Mouse (Mus musculus) c-Kit-negative CD71-positive TER-119-positive erythroid progenitor cells, embryonic 14.5 days (primary cell): ENCODE measurements around the gene Epha4.

Source experiments
- DNase-seq: peaks from one replicate; pipeline ENCODE4 v3.0.0-alpha.2; 2013; ENCODE audit warnings: low read depth, low spot score

The Epha4 gene

DNA sequence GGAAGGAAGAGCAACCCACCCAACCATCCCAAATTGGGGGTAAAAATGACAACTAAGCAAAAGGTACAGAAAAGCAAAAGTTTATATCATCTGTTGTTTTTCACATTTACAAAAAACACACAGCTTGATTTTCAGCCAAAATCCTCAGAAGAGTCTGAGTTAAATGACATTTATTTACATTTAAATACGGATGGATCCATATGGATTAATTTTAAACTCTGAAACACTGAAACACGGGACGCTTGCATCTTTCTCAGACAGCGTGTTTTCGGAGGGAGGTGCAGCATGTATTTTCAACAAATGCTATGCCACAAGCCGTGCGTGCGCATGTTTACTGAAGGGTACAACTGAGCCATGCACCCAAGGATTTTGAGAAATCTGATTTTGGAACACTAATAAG, 105.4 kb downstream of the Epha4 start:
- no peak for DNase-seq

DNA sequence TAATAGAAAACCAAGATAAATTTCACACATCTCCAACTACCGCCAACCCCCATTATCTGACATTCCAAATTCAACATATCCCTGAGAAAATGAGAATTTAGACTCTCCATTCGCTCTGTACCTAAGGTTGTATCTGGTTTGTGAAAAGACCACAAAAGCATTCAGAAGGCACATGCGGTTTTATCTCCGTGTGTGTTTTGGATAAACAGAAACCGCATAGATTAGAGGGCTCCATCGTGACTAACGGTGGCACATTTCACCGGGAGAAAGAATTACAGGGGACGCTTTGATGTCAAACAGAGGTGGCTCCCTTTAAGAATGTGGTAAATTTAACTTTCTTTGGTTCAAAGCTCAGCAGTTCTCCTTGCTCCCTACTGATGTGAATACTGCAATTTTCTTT, 107.5 kb downstream of the Epha4 start:
- DNase-seq = no peak

DNA sequence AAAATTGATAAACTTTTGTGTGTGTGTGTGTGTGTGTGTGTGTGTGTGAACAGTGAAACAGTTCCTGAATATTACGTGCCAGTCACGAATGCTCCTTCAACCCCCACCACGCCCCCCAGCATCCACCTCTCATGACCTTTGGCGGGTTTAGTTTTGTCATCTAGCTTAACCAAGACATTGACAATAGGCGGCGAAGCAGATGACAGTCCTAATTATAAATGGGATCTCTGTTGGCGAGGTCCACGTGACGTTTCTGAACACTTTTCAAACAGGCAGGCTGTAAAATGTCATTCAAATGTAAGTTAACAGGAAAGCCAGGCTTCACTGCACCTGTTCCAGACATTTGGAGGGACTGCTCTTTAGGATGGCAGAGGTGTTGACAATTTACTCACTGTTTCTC, 108.3 kb downstream of the Epha4 start:
- no peak for DNase-seq

DNA sequence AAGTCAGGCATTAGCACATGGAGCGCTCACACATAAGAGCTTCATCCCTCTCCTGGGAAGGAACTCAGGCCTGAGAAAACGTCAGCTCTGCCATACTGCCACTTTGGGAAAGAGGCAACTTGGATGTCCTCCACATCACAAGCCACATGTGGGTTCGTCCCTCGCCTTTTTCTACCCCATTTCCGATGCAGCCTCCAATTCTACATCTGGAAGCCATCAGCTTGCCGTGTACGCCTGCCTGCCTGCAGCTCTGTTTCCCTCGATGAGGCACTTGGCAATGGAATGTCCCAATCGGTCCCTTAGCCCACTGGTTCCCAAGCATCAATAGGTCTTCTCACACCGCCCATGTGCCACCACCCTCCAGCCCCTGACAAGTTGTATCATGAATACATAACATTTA, 110.4 kb downstream of the Epha4 start:
- no peak for DNase-seq

DNA sequence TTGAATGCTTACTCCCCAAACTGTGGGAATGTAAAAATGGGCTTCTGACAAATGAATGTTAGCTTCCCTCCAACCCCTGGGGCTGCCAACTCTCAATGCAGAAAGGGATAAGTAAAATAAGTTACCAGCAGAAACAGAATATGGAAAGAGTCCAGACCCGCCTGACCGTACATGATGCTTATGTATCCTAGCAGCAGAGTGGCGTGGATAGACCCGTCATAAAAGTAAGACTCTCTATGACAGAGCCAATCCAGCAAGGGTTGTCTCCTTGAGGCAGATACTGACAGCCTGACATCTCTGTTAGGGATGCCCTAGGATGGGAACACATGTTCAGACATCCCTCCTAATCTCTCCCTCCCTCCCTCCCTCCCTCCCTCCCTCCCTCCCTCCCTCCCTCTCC, 111.9 kb downstream of the Epha4 start:
- DNase-seq = no peak

DNA sequence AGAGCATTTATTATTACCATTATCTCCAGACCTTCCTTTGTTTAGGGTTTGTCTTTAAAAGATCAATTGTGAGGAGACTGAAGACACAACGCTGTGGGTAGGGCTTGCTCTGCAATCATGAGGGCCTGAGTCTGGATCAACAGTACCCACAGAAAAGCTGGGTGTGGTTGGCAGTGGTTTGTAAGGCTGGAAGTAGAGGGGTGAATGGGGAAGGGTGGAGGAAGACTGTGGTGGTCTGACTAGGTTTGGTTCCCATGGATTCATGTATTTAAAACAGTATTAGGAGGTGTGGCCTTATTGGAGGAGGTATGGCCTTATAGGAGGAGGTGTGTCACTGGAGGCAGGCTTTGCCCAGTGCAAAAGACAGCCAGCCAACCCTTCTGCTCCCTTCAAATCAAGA, 113.4 kb downstream of the Epha4 start:
- no peak for DNase-seq

DNA sequence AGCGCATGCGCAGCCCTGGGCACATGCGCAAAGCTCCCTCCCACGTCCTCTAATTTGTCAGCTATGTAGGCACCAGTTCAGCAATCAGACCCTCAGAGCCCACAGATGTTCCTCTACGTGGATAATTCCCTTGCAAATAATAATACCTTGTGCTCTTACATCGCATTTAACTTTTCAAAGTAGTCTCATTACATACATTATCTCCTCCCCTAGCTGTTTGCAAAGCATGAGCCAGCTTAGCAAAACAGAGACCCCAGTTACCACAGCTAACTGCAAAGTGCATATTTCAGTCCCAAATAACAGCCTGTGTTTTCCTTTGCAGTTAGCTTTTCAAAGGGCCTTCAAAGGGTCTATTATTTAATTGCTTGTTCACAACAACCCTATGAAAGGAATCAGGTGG, 123.3 kb downstream of the Epha4 start:
- DNase-seq = no peak

DNA sequence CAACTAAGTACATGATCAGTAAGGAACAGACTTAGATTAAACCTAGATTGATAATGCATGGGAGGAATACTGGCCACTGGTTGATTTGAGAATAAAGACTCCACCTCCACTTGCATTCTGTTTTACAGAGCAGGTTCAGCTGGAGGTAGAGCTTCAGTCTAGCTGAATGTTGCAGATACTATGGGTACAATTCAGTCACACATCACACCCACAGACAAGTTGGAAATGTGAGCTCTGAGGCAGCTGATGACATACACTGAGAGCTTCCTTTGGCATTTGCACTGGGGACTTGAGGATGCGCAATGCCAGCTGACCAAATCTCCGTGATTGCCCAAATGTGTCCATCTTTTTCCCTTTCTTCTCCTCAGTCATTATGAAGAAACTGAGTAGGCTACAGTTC, 125.8 kb downstream of the Epha4 start:
- no peak for DNase-seq

DNA sequence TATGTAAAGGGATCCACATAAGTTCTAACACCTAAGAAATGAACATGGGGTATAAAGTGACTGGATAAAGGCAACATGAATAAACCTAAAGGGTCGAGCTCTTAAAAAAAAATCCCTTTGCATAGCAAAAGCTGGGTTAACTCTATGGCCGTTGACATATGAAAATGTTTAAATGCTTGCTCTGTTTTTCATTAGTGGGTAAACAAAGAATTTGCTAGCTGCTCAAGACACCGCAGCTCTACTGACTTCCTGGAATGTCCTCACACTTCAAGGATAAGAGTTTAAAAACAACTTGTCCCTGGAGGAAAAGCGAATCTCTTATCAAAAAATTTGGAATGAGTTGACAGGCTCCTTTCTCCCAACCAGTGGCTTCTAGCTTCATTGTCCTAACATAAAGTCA, 126.3 kb downstream of the Epha4 start:
- no peak for DNase-seq

DNA sequence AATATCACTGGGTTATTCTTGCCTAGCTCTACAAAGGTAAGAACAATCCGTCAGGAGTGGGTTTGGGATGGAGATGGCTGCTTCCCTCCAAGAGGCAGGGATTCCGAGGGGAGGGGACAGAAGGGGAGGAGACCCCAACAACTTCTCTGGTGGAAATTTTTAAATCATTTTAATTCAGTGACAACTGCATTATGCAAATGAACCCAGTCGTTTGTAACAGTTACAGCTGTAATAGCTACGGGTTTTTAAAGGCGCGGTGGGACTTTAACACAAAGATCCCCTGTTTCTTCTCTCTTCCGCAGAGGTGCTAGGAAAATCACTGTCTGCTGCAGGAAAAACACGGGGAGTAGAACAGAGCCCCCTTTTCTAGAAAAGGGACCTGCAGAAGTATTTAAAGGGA, 129.3 kb downstream of the Epha4 start:
- DNase-seq = no peak

DNA sequence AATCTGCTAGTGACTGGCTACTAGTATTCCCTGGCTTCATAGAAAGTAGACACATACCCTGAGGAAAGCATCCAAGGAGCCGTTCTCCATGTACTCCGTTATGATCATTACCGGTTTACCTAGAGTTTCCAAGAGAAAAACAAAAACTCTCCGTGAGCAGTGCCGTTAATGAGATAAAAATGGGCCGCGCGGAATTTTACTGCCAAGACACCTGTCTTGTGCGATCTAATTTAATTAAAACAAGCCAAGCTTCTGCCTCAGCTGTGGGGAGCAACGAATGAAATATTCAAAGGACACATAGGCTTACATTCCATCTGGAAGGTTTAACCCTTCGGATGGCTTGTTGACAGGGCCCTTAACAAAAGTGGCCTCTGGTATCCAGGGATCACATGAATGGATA, 131.4 kb downstream of the Epha4 start:
- no peak for DNase-seq

DNA sequence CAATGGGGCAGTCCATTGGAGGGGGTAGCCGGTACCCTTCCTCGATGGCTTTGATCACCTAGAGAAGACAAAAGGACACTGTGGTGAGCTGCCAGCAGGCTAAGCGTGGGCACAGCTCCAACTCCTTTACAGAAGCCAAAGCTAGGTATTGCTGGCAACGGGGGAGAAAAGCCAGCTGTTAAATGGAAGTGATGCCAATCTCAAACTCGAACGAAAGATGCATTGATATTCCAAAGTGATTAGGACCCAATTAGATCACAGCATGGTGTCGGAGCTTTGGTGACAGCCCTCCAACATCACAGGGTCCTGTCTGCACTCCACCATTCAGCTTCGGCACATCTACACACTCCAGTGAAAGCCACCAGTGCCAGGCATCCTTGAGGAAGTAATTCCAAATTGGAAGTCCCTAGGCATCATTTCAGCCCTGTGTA, 137.3 kb downstream of the Epha4 start:
- no peak for DNase-seq

DNA sequence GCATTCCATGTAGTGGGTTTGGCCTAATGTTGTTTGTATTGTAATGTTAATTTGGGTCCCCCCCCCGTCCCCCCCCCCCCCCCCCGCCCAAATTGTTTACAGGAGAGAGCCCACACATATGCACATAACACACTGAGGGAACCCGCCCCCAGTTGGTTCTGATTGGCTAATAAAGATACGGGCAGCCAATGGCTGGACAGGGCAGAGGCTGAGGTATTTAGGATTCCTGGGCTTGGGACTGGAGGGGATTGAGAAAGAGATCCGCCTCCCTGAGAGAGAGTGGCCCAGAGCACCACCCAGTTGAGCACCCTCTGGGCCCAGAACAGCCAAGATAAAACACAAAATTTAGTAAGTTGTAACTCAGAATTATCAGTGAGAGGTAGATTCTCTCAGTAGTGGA, 140.8 kb downstream of the Epha4 start:
- DNase-seq = no peak

DNA sequence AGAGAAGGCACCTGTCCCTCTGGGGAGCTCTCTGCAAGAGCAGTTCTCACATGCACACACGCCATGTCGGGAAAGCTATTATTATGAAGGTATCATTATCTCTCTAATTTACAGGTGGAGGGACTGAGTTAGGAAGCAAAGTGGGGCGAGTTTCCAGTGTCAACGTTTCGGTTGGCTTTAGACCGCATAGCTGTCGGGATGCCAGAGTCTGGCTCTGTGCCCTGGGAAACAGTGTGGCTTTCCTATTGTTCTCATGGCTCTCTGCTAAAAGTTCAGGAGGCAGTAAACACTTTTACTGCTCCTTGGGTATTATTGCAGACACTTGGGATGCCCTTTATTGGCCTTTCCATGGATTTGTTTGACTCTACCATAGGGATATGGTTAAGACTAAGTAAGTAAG, 144.0 kb downstream of the Epha4 start:
- no peak for DNase-seq

DNA sequence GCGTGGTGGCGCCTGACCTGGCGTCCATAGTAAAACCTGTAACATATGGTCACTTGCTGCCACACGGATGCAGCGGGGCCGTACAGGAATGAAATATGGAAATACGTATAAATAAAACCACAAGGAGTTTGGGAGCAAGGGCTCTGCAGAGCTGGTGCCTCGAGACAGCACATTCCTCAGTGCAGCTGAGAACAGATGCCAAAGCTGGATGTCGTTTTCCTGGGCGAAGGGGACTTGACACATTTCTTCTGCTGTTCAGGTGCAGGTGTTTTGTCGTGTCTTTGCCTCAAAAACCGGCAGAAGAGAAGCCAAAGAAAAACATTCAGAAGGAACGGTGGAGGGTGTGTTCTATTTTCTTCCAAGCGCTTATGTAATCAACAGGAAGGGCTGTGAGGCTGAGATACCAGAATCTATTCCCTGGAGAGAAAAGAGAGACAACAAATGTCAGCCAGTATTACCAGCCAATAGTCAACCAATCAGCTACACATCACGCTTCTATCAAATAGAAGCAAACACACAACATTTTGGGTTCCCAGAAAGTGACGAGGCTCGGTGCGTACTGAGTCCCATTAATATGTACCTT, 145.5 kb downstream of the Epha4 start:
- DNase-seq = no peak

DNA sequence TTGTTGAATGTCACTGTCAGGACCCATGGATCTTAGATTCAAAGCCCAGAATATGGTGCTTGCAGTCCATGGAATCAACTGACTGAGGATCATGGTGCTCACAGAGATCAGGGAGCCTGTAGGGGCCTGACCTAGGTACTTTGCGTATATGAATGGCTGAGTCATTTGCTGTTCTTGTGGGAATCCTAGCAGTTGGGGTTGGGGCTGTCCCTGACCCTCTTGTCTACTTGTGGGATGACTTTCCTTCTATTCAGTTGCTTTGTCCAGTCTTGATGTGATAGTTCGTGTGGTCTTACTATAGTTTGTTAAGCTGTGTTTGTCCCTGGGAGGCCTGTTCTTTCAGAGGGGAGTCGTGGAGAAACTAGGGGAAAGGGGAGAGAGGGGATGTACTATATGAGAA, 149.0 kb downstream of the Epha4 start:
- DNase-seq = no peak

DNA sequence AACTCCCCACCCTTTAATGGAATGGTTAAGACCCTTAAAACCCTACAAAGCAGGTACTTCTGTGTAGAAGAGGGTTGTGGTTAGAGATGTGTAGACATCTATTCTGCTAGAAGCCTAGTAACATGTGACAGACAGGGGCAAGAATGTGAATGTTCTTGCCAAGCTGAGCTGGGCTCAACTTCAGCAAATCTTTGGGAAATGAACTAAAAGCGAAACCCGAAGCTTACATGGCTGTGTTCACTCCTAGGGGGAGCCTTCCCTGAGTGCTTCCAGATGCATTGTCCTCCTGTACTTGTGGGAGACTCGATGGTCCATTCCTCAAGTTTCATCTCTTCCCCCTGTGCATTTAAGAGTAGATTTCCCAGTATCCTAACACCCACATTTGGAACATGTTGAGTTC, 150.3 kb downstream of the Epha4 start:
- DNase-seq = no peak

DNA sequence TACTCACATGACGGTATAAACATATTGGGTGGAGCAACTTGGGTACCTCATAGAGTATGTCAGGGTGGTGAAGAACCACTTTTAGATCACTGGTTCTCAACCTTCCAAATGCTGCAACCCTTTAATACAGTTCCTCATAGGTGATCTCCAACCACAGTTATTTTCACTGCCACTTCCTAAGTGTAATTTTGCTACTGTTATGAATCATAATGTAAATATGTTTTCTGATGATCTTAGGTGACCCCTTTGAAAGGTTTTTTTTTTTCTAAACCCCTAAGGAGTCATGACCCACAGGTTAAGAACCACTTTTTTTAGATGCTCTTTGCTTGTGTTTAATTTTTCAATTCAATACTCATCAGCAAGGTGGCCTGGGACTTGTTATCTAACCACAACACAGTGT, 151.0 kb downstream of the Epha4 start:
- DNase-seq = no peak

DNA sequence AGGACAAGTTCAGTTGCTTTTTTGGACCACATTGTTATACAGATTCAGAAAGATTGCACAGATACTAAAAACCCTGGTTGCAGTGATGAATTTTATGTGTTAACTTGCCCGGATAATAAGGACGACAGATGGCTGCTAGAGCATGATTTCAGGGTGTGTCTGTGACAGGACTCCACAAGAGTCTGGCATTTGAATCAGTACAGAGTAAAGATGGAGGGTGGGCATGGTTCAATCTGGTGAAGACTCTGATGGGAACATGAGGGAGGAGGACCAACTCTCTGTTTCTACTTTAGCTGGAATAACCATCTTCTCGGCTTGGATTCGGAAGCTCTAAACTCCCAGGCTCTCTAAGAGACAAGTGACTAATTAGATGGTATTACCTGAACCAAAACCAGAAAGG, 168.4 kb downstream of the Epha4 start:
- DNase-seq = no peak

DNA sequence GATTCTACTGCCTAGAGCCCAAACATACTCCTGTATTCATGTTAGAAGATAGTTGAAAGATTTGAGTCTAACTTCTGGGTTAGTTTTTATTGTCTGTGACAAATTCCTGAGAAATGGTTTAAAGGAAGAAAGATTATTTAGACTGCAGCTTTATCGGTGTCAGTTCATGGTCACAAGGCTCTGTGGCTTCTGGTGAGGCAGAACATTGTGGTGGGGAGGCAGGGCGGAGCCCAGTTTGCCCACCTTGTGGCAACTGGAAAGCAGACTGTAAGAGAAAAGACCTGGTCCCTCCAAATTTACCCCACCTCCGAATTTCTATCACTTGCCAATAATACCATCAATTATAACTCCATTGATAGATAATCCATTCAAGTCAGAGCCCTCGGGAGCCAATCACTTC, 171.1 kb downstream of the Epha4 start:
- no peak for DNase-seq

DNA sequence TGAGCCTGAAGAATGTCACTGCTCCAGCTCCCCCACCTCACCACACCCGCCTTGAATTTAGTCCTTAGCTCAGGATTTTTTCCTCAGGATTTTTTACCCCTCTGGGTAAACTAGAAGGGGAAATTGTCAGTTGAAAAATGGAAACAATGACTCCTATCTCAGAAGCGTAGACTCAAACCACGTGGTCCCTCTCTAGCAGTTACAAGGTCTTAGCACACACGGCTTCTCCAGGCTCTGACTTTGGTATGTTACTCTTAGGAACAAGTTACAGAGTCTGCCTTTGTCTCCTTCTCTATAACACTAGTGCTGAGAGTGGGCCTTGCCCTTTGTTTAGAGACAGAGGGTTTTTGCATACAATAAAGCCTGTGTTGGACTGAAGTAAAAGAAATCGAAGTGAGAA, 175.2 kb downstream of the Epha4 start:
- DNase-seq = no peak

DNA sequence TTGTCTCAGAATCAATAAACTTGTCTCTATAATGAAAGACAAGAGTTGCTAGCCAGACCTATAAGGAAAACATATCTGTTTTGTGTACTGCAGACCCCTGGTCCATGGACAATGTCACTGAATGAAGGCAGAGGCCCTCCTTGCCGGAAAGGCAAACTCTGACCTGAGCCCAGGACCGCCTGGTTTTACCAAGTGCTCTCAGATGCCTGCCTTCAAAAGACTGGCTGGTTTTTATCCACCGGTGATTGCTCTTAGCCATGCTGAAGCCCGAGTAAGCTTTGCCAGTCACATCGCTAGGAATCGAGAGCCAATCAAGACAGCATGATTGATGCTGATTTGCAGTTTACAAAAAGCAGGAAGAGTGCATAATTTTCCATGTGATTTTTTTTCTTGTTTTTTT, 176.5 kb downstream of the Epha4 start:
- DNase-seq = no peak

DNA sequence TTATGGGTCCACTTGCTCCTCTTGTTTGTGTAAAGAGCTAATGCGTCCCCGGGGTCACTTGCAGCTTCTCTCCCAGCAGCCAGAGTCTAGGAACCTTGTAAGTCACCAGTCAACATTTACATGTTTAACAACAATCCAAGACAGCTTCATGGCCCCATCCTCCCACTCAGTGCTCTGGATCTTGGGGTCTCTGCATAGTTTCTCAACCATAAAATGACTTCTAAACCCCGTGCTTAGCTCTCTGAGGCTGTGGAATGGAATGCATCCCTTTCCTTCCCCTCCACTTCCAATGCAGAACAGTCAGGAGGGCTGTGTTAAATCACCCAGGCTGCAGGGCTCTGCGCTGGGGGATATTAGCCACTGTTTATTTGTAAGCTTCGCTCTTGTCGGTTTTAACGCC, 178.0 kb downstream of the Epha4 start:
- no peak for DNase-seq

DNA sequence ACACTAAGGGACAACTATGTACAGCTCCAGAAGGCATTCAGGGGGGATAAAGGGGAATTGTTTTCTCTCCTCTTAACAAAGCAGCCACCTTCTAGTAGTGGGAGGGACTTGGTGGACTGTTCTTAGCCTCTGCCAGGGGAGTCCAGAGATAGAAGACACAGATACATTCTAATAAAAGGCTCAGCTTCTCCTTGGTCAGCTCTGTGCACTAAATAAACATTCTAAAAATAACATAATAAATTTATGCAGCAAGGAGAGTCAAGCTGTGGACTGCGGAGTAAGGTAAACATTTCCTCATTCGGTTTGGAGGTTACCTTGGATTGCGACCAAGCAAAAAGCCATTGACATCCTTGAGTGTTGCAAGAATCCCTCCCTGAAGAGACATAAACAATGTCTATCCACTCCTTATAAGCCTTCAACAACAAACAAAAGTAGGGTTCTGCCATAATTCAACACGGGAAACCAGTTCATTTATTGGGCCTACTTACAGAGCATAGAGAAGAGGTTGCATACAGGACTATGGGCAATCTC, 196.2 kb downstream of the Epha4 start:
- no peak for DNase-seq
